Comparison of ENCODE assay signal across 23 mouse cellular contexts in genomic region chr11:50835727-50836126, GRCm38 (mm10). TPM values are rescaled to one million over a fixed set of nuclear protein-coding genes. Genes with fewer than 3 reads are reported as not detected.
A peak's percentile ranks its signal among the peaks of the same experiment; 100 is the strongest.
DNase-seq lines count a peak whose midpoint lies in the region; ATAC-seq and TF ChIP-seq lines count a peak whose summit lies in the region.
"Had no signal": no experiment of that assay in that cellular context is flagged by ENCODE, and none has a peak within 500 bp of the region (broad histone marks: within the 10 kb centered on the region; RNA-seq: fewer than 3 reads in every experiment).

No protein-coding gene starts in this region.

- H3K4me2 ChIP-seq in kidney, embryonic 15.5 days = no peak overlapping the region
- H3K4me2 ChIP-seq: embryonic facial prominence, embryonic 15.5 days; hindbrain, embryonic 14.5 days; liver, embryonic 12.5 days; lung, embryonic 14.5 days had no signal

- peak; percentile 94 for ATAC-seq in CD4-positive, CD25-positive, alpha-beta regulatory T cell, adult 4 months
- peak; percentile 21 to 42; a peak in 1 of 4 replicates for ATAC-seq in hematopoietic stem cell, adult 5-6 weeks (replicated peaks in 1 of 2; ENCODE audit: insufficient read depth in 1 of 2, low FRiP score in 2 of 2, low TSS enrichment in 1 of 2, low read depth in 1 of 2, poor library complexity in 2 of 2, severe bottlenecking in 2 of 2)
- ATAC-seq in kidney, embryonic 15.5 days (replicated peaks; ENCODE audit: low FRiP score) = no peak
- ATAC-seq: liver, embryonic 12.5 days; midbrain, embryonic 16.5 days had no signal

- H3K27ac ChIP-seq in spleen, adult 2 months (ENCODE audit: insufficient read depth, low read length) = no peak overlapping the region; the same call in 1 of the 2 replicates
- no peak overlapping the region for H3K27ac ChIP-seq in kidney, embryonic 15.5 days
- H3K27ac ChIP-seq: embryonic facial prominence, embryonic 15.5 days; forebrain, embryonic 10.5 days; hindbrain, embryonic 14.5 days; liver, embryonic 12.5 days had no signal

- WGBS in spleen, adult 2 months = 34% methylated on average over 4 of the region's 4 CpGs
- 86% methylated on average over 4 of the region's 4 CpGs for WGBS in kidney, embryonic 15.5 days

- peak; percentile 33 to 68 for DNase-seq in spleen, adult 2 months (ENCODE audit: low read depth in 1 of 2, low spot score in 2 of 2)
- DNase-seq in spleen, postnatal 4 days (ENCODE audit: low spot score in 2 of 2) = no peak
- DNase-seq in thymus, postnatal 25 days = peak; percentile 40
- no peak for DNase-seq in cerebellum, postnatal 4 days (ENCODE audit: low spot score in 2 of 2)
- DNase-seq in right cerebral cortex, adult 18-20 months = no peak
- DNase-seq: adrenal gland, postnatal 36 days; cerebellum, adult 2 months; gastrocnemius, postnatal 10 days; kidney, adult 11 months; kidney, postnatal 25 days; lung, embryonic 14.5 days had no signal

- TF ChIP-seq POLR2A in spleen, adult 2 months (IDR thresholded peaks at IDR 0.05; ENCODE audit: low read depth, low read length) = no peak

- no peaks in the 10 kb centered on the region for H3K36me3 ChIP-seq in spleen, adult 2 months (ENCODE audit: control insufficient read depth, insufficient read depth, low read length)
- peaks cover 17% of the 10 kb centered on the region for H3K36me3 ChIP-seq in kidney, embryonic 15.5 days

- H3K4me3 ChIP-seq in spleen, adult 2 months (ENCODE audit: extremely low read depth, insufficient read depth, insufficient read length) = no peak overlapping the region
- no peak overlapping the region for H3K4me3 ChIP-seq in kidney, embryonic 15.5 days (replicated peaks)
- H3K4me3 ChIP-seq: embryonic facial prominence, embryonic 15.5 days; forebrain, embryonic 10.5 days; liver, embryonic 12.5 days; megakaryocyte, embryonic 14.5 days had no signal

- H3K27me3 ChIP-seq in spleen, adult 2 months (ENCODE audit: control insufficient read depth, insufficient read depth, low read length) = no peaks in the 10 kb centered on the region
- H3K27me3 ChIP-seq in kidney, embryonic 15.5 days = no peaks in the 10 kb centered on the region
- H3K27me3 ChIP-seq: embryonic facial prominence, embryonic 15.5 days; liver, embryonic 12.5 days; megakaryocyte, embryonic 14.5 days had no signal

- TF ChIP-seq CTCF in spleen, adult 2 months (IDR thresholded peaks at IDR 0.05; ENCODE audit: extremely low read depth, insufficient read depth, insufficient read length, insufficient replicate concordance) = no peak

- H3K9me3 ChIP-seq in kidney, embryonic 15.5 days (replicated peaks) = peaks cover 16% of the 10 kb centered on the region

- H3K9ac ChIP-seq in kidney, embryonic 15.5 days = no peak overlapping the region
- H3K9ac ChIP-seq: embryonic facial prominence, embryonic 15.5 days; hindbrain, embryonic 14.5 days; liver, embryonic 12.5 days; lung, embryonic 14.5 days had no signal

- no peaks in the 10 kb centered on the region; the same call in 1 of the 2 replicates for H3K4me1 ChIP-seq in spleen, adult 2 months (ENCODE audit: control insufficient read depth, insufficient read depth, insufficient read length)
- peaks cover 4% of the 10 kb centered on the region for H3K4me1 ChIP-seq in kidney, embryonic 15.5 days
- H3K4me1 ChIP-seq: liver, embryonic 12.5 days; megakaryocyte, embryonic 14.5 days had no signal

RNA-seq across cellular contexts. Expression of gene Zfp879, which starts 5.6 kb away (rescaled TPM):
- polyA plus RNA-seq in spleen, adult 2 months (2012; rRNA removed) = 0.08 TPM in 1 of 2 replicates, not detected in the other
- polyA plus RNA-seq in CD4-positive, CD25-positive, alpha-beta regulatory T cell, adult 4 months (2017; shearing (Covaris generic)) = not detected
- 1.6 and 1.7 TPM in 2 replicates for total RNA-seq in hematopoietic stem cell, adult 5-6 weeks (2017)
- polyA plus RNA-seq in kidney, embryonic 15.5 days (2015; fragmentation: Nextera tagmentation; extraction: Ambion mirVana) = 0.76 and 0.91 TPM in 2 replicates

RNA-seq across cellular contexts. Expression of gene Zfp354c, which starts 8.2 kb away (rescaled TPM):
- polyA plus RNA-seq in spleen, adult 2 months (2012; rRNA removed) = 0.76 and 1.2 TPM in 2 replicates
- polyA plus RNA-seq in CD4-positive, CD25-positive, alpha-beta regulatory T cell, adult 4 months (2017; shearing (Covaris generic)) = 1 to 10 TPM; 1.3 to 2.0 TPM
- total RNA-seq in hematopoietic stem cell, adult 5-6 weeks (2017) = 6.2 and 6.4 TPM in 2 replicates
- polyA plus RNA-seq in kidney, embryonic 15.5 days (2015; fragmentation: Nextera tagmentation; extraction: Ambion mirVana) = 29.3 and 31.3 TPM in 2 replicates

RNA-seq across cellular contexts. Expression of gene Grm6, which starts 14.8 kb away (rescaled TPM):
- polyA plus RNA-seq in spleen, adult 2 months (2012; rRNA removed) = 1.9 and 2.2 TPM in 2 replicates
- not detected for polyA plus RNA-seq in CD4-positive, CD25-positive, alpha-beta regulatory T cell, adult 4 months (2017; shearing (Covaris generic))
- total RNA-seq in hematopoietic stem cell, adult 5-6 weeks (2017) = 0.25 TPM in 1 of 2 replicates, not detected in the other
- polyA plus RNA-seq in kidney, embryonic 15.5 days (2015; fragmentation: Nextera tagmentation; extraction: Ambion mirVana) = not detected in 2 replicates
- total RNA-seq: adrenal gland, postnatal 36 days; gastrocnemius, postnatal 10 days; left cerebral cortex, adult 8-10 months had no signal
- polyA plus RNA-seq: cerebellum, adult 2 months; forebrain, embryonic 10.5 days; heart, postnatal 0 days; hindbrain, embryonic 14.5 days; lung, embryonic 14.5 days; midbrain, embryonic 16.5 days; neural tube, embryonic 11.5 days had no signal

RNA-seq across cellular contexts. Expression of gene Zfp454, which starts 51.7 kb away (rescaled TPM):
- polyA plus RNA-seq in spleen, adult 2 months (2012; rRNA removed) = 0.06 TPM in 1 of 2 replicates, not detected in the other
- polyA plus RNA-seq in CD4-positive, CD25-positive, alpha-beta regulatory T cell, adult 4 months (2017; shearing (Covaris generic)) = not detected
- total RNA-seq in hematopoietic stem cell, adult 5-6 weeks (2017) = not detected in 2 replicates
- 8.5 and 9.6 TPM in 2 replicates for polyA plus RNA-seq in kidney, embryonic 15.5 days (2015; fragmentation: Nextera tagmentation; extraction: Ambion mirVana)

Comparison
In these comparisons a context has a peak if more than half of its experiments do, and no peak if none do; other contexts are left out.
1. DNase-seq: peak in spleen, adult 2 months (2 of 2) and thymus, postnatal 25 days (single experiment); none in spleen, postnatal 4 days (0 of 2), cerebellum, postnatal 4 days (0 of 2) and right cerebral cortex, adult 18-20 months (single experiment).